Mouse (Mus musculus) kidney, postnatal 14 days (tissue): ENCODE measurements around the gene Itgal.
A peak's percentile ranks its signal among the peaks of the same experiment; 100 is the strongest.
"Not testable (repeated sequence)": the region's sequence is repeated elsewhere in the genome, so short reads cannot be mapped to it uniquely, and the experiment has no call there.

Experiments
- DNase-seq: peaks from one replicate; pipeline ENCODE4 v3.0.0; 2022; ENCODE audit warnings: mixed read lengths

The Itgal gene

GRCm38 (mm10) chr7:127280092-127280491 is 16.0 kb upstream of the Itgal start:
- DNase-seq, result no peak

DNA sequence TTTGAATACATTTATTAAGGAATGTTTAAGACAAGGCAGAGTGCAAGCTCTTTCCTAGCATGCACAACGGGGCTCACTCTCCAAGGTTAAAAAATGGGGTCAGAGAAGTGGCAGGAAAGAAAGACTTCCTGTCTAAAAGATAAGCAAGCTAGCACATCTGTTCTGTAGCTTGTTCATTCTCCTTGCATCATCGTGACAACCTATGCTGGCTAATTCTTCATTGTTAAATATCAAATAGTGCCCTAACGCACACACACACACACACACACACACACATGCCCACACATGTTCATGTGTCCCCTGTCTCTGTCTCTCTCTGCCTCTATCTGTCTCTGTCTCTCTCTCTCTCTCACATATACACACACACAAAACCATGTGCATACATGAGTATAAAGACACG is 14.9 kb upstream of the Itgal start:
- DNase-seq, result no peak

DNA sequence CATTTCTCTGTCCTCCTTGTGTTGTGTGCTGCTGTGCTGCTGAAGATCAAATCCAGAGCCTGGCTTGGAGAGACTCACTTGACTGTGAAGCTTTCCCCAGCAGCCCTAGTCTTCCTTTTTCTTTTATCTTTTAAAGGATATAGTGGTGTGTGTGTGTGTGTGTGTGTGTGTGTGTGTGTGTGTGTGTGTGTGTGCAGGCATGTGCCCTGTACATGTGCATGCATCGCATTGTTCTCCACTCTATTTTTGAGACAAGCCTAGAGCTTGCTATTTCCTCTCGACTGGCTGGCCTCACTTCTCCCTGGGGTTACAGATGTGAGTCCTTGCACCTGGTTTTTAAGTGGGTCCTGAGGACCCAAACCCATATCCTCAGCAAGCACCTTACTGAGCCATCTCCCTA is 13.9 kb upstream of the Itgal start:
- no peak for DNase-seq

- DNase-seq, result no peak
Observed at GRCm38 (mm10) chr7:127285154-127285553, 10.9 kb upstream of the Itgal start.

- DNase-seq, result no peak
Observed at GRCm38 (mm10) chr7:127287940-127288339, 8.1 kb upstream of the Itgal start.

DNA sequence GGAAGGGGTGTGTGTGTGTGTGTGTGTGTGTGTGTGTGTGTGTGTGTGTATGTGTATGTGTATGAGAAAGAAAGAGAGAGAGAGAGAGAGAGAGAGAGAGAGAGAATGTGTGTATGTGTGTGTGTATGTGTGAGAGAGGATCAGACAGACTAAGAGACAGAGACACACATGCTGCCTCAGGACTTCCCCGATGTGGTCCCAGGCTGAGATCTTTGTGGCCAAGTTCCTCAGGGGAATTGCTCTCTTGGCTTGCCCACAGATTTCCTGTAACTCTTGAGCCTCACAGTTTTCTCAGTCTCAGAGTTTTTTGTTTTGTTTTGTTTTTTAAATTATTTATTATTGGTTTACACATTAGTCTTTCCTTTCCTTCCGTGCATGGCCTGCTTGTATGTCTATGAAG is 6.8 kb upstream of the Itgal start:
- no peak for DNase-seq

- no peak for DNase-seq
Observed at GRCm38 (mm10) chr7:127290142-127290541, 5.9 kb upstream of the Itgal start.

DNA sequence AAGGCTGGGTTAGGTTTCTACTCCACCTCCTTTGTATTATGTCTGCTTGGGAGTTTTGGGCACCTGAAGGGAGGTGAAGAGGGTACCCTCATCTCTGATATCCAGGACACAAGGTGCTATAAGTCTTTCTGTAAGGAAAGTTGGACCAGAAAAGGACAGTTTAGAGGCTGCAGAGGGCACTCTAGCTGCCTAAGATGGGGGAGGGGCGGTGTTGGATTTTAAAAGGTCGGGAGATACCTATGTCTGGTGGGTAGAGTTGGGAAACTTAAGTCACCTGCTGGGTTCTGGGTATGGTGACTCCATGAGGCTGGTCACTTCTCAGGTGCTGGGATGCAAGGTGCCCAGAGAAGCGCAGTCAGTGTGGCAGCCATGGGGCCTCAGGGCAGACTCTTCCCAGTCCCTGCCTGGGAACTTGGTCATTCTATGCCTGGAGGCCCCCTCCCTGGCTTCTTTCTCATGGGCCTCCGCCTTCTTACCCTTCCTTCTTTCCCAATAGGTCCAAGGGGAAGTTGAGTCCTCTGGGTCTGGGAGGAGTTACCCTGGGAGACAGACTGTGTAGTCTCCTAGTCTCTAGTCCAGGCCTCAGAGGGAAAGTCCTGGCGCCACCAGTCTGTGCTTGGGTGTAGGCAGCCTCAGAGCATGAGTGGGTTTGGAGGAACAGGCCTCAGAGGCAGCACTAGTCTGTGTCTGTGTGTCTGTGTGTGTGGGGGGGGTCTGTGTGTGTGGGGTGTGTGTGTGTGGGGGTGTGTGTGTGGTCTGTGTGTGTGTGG is 911 bp downstream of the Itgal start:
- no peak for DNase-seq

DNA sequence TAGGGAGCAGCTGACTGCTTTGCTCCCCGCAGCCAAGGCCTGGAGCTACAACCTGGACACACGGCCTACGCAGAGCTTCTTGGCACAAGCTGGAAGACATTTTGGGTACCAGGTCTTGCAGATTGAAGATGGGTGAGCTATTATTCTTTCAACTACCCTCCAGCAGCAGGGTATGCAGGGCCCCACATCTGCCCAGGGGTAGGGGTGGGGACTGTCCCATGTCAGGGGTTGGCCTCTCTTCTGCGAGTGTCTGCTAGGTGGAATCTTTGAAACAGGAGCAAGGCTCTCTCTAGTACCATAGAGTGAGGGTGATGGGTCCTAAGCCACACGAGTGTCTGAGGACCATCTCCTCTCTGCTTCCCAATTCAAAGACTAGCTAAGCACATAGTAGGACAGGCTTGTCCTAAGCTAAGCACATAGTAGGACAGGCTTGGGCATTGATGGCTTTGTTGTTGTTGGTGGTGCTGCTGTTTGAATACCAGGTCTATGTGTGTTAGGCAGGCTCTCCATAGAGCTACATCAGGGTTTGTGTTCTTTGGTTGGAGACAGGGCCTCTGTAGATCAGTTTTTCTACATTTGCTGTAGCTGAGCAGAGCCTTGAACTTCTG is 1.6 kb downstream of the Itgal start:
- no peak for DNase-seq

- no peak for DNase-seq
Observed at GRCm38 (mm10) chr7:127308431-127308830, 12.4 kb downstream of the Itgal start.

DNA sequence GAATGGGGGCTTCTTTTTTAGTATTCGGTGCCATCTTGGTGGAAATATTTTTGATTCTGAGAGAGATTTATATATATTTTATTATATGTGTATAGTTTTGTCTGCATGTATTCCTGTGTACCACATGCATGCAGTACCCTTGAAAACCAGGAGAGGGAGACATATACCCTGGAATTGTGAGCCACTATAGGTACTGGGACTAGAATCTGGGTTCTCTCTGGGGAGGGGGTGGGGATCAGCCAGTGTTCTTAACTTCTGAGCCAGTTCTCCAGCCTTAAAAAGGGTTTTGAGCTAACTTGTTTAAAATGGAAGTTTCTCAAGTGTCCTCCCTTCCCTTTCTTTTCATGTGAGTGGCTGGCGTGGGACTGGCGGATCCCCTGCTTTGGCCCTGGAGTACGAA is 12.8 kb downstream of the Itgal start:
- peak; percentile 73 for DNase-seq

- DNase-seq, result no peak
Observed at GRCm38 (mm10) chr7:127309951-127310350, 13.9 kb downstream of the Itgal start.

GRCm38 (mm10) chr7:127313912-127314311 is 17.9 kb downstream of the Itgal start:
- no peak for DNase-seq

DNA sequence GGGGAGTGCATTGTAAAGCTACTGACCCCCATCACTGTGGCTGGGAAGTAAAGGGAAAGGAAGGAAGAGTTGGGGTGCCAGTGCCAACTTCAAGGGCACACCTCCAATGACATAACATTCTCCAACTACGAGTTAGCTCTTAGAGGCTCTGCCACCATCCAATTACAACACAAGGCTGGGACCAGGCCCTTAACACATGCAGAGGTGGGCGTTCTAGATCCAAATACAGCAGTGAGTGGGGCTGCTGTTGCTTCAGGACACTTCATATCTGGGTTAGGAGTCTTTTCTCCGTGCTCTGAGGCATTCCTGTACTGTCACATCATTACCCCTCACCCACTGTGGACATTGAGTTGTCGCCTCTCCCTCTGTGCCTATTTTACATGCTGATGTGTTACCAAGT is 25.0 kb downstream of the Itgal start:
- no peak for DNase-seq

DNA sequence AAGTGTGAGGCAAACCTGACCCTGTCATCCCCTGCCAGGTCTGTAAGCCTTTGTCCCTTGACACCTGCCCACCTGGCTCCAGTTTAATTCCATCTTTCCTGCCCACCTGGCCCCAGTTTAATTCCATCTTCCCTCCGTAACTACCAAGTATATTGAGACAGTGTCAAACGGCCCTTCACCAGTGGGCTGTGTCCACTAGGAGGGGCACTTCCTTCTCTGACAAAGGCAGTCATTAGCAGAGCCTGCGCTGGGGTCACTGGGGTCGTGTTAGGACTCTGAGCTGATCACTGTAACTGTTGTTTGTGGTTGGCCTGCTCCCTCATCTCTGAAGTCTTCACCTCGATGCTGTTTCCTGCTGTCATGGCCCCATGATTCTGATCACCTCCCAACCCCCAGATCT is 26.0 kb downstream of the Itgal start:
- DNase-seq, result peak; percentile 27

DNA sequence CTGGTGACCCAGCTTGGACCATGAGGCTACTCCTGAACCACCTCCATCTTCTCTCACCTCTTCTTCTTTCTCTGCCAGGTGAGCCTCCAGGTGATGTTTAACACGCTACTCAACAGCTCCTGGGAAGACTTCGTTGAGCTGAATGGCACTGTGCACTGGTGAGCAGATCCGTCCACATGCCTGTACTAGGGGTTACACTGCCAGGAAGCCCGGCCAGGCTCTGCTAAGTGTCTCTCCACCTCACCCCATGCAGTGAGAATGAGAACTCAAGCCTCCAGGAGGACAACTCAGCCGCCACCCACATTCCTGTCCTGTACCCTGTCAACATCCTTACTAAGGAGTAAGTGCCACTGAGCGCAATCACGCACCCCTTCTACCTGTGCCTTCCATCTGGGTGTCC is 28.9 kb downstream of the Itgal start:
- no peak for DNase-seq

GRCm38 (mm10) chr7:127325550-127325949 is 29.5 kb downstream of the Itgal start:
- peak; percentile 54 for DNase-seq

DNA sequence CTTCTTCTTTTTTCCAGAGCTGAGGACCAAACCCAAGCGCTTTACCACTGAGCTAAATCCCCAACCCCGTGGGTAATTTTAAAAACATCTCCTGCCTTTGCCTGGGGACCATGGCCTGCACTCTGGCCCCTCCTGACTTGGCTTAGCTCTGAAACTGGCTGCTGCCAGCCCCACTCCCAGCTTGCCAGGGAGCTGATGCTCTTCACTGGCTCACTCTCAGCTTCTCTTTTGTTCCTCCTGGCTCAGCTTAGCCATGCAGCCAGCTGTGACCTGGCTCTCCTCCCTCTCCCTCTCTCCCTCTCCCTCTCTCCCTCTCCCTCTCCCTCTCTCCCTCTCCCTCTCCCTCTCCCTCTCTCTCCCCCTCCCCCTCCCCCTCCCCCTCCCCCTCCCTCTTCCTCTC is 30.6 kb downstream of the Itgal start:
- peak; percentile 41 for DNase-seq

DNA sequence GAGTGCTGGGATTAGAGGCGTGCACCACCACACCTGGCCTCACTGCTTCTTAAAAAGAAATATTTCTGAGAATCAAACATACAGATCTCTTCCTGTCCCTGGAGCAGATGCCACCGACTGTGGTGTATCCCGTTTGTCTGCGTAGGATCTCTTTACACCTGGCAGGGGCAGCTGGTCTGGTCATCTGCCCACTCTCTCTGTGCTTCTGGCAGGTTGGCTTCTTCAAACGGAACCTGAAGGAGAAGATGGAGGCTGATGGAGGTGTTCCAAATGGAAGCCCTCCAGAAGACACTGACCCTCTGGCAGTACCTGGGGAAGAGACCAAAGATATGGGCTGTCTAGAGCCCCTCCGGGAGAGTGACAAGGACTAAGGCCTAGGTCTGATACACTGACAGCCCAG is 37.2 kb downstream of the Itgal start:
- DNase-seq, result no peak

DNA sequence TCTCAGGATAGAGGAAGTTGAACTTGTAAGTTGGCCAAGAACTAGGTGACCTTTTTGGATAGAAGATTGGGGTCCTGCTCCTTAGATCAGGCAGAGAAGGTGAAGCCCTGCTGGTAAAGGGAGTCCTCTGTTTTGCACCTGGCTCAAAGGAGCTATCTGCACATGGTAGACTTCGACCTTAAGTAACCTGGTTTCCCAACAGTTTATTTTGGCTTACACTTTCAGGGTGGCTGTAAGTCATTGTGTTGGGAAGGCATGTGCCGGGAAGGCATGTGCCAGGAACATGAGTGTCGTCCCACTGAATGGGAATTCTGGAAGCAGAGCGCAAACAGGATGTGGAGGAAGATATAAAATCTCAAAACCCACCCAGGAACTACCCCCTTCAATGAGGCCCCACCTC is 39.5 kb downstream of the Itgal start:
- no peak for DNase-seq

DNA sequence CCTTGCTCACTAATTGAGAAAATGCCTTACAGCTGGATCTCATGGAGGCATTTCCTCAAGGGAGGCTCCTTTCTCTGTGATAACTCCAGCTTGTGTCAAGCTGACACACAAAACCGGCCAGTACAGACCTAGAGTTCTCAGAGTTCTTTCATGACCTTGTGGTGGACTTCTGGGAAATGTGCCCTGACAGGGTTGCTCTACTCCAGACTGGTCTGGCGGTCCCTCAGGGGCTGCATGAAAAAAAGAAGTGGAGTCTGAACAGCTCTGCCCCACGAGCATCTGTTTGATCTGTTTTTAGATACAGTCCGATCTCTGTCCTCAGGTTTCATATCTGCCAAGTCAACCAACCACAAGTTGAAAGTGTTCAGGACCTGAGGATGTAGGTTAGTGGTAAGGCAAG is 41.6 kb downstream of the Itgal start:
- DNase-seq, result peak; percentile 40

- peak; percentile 74 for DNase-seq
Observed at GRCm38 (mm10) chr7:127341356-127341755, 45.3 kb downstream of the Itgal start.

DNA sequence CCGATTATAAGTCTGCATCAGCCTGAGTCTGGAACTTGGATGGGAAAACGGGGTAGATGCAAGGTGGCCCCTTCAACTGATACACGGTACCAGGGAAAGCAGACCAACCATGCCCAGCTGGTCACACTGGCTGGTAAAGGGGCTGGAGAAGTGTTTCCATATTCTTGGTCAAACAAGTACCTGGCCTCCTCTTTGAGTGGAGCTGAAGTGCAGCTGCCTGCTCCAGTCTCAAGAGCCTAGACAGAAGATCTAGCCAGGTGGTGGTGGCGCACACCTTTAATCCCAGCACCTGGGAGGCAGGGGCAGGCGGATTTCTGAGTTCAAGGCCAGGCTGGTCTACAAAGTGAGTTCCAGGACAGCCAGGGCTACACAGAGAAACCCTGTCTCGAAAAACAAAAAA is 45.8 kb downstream of the Itgal start:
- DNase-seq, result not testable (repeated sequence)

DNA sequence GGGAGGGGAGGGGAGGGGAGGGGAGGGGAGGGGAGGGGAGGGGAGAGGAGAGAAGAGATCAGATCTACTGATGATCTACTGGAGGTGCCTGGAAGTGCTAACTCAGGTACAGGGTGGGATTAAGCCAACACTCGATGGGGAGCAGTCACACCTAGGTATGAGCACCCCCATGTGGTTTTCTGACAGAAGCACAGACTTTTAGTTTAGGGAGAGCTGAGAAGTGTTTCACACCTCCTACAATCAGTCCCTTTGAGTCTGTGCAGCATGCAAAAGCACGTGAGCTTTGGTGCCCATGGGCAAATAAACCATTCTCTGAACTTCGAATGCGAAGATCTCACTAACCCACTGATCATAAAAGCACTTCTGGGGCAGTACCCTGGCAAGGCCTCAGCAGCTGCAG is 46.3 kb downstream of the Itgal start:
- peak; percentile 47 for DNase-seq

DNA sequence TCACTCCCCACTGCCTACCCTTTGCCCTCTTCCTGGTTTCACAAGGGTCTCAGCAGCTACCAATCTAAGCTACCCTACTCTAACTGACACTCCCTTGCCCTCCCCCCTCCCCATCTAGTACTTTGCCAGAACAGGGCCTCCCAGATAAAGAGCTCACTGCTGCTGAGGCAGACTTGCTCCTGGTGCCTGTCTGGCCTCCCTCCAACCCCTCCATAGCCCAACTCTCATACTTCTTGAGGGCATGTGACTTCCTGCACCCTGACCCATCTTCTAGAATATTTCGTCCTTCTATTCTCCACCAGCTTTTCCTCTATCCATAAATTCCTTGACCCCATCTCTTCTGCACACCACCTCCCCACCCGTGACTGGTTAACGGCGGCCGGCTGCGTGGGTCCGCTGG is 46.8 kb downstream of the Itgal start:
- DNase-seq, result no peak
